Mouse (Mus musculus) lung, postnatal 0 days (tissue): ENCODE results near the gene Tln2.

ENCODE experiments used
- CTCF ChIP-seq: IDR thresholded peaks from 2 replicates; pipeline ENCODE4 v1.5.1; 2016; ENCODE audit warnings: antibody characterized with exemption, mild to moderate bottlenecking
- EP300 ChIP-seq: IDR thresholded peaks from 2 replicates; pipeline ENCODE4 v1.6.1; 2016; ENCODE audit warnings: antibody characterized with exemption, mild to moderate bottlenecking, control low read depth

DNA sequence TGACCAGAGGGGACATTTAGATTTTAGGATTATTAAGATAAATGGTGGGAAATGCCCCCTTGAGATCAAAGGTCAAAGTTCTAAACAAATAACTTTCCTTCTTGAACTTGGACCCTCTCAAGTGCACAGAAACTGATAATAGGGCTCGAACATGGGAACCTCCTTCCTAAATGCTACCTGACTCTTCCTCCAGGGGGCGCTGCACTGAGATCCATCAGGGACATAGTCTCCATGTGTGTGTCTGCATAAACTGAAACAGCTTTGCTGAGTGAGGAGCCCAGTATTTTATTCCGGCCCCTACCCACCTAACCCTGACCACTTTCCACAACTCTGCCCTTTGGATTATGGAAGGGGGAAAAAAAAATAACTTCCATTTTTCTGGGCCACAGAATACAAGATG lies 339.1 kb downstream of the Tln2 start:
- peak; percentile 73 for TF ChIP-seq CTCF
- no peak for TF ChIP-seq EP300
